Mouse (Mus musculus): ENCODE data around the gene Map3k5. TPM values are rescaled to one million over a fixed set of nuclear protein-coding genes. Genes with fewer than 3 reads are reported as not detected.

Map3k5 gene
- total and polyA plus RNA-seq, 3 experiments, result 0.35 to 0.97 TPM; not detected in 1

DNA sequence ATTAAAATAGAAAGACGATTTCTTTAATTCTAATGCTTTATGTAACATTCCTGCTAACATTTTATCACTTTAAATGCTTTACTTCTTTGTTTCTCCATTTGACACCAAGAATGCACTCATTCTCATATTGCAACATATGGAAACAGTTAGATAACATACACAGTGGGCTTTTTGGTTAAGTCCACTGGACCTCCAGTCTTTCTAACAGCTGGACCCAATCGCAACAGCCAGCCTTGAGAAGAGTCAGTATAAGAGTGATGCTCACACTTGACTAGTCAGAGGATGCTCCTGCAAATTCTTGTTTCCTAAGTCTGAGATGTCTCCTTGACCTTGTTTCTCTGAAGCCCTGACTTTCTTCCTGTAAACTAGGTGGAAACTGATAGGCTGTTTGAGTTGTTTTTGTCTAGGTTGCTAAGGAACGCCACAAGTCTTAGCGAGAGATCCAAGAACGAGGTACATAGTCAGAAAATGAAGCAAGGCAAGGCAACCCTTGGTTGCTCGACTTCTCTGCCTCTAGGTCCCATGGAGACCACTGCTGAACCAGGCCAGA, 26.6 kb downstream of the Map3k5 start:
- TF ChIP-seq E2F4 (IDR thresholded peaks at IDR 0.05; ENCODE audit: borderline replicate concordance, low read depth, low read length) (no peak), MAX (IDR thresholded peaks at IDR 0.05; ENCODE audit: low read length) (no peak), MEF2A (IDR thresholded peaks at IDR 0.05; ENCODE audit: extremely low read depth, insufficient replicate concordance, low read depth, low read length, poor library complexity, severe bottlenecking) (no peak), ETS1 (IDR thresholded peaks at IDR 0.05; ENCODE audit: low read depth, low read length) (no peak), TAL1 (IDR thresholded peaks at IDR 0.05; ENCODE audit: low read length) (no peak), USF2 (IDR thresholded peaks at IDR 0.05; ENCODE audit: borderline replicate concordance in 1 of 2, insufficient read depth in 1 of 2, low read depth in 1 of 2, low read length in 2 of 2) (no peak), ZMIZ1 (IDR thresholded peaks at IDR 0.05; ENCODE audit: low read depth, low read length) (no peak), EP300 (IDR thresholded peaks at IDR 0.05; ENCODE audit: low read depth in 1 of 2, low read length in 2 of 2) (no peak), RAD21 (IDR thresholded peaks at IDR 0.05; ENCODE audit: low read depth, low read length) (no peak), POLR2AphosphoS2 (IDR thresholded peaks at IDR 0.05; ENCODE audit: low read length) (no peak), MAZ (IDR thresholded peaks at IDR 0.05; ENCODE audit: low read depth, low read length) (no peak), JUND (IDR thresholded peaks at IDR 0.05; ENCODE audit: low read depth, low read length) (no peak), TBP (IDR thresholded peaks at IDR 0.05; ENCODE audit: low read depth, low read length) (no peak), UBTF (IDR thresholded peaks at IDR 0.05; ENCODE audit: borderline replicate concordance, insufficient read depth, low read depth, low read length) (no peak), POLR2AphosphoS5 (IDR thresholded peaks at IDR 0.05; ENCODE audit: borderline replicate concordance, low read depth, low read length) (no peak)
- H3K4me3 ChIP-seq (ENCODE audit: control insufficient read depth in 1 of 2, insufficient read depth in 1 of 2, low read depth in 2 of 2, low read length in 2 of 2), result no peak overlapping the region
- H3K27me3 ChIP-seq (ENCODE audit: control insufficient read depth in 1 of 2, insufficient read depth in 2 of 2, low read length in 2 of 2), result no peaks in the 10 kb centered on the region; a peak in 1 of 4 replicates
- H3K79me2 ChIP-seq (ENCODE audit: control insufficient read depth, insufficient read depth, low read length, poor library complexity), result no peaks in the 10 kb centered on the region
- no peaks in the 10 kb centered on the region for H3K4me1 ChIP-seq (ENCODE audit: control insufficient read depth in 1 of 2, insufficient read depth in 2 of 2, low read length in 2 of 2)
- no peaks in the 10 kb centered on the region for H3K9me3 ChIP-seq (replicated peaks; ENCODE audit: insufficient read depth, low read length)
- no peaks in the 10 kb centered on the region for H3K36me3 ChIP-seq (ENCODE audit: control insufficient read depth in 1 of 2, insufficient read depth in 2 of 2, low read length in 2 of 2)
- H3K27ac ChIP-seq (ENCODE audit: control insufficient read depth, low read depth, low read length), result no peak overlapping the region
- H3K9ac ChIP-seq (ENCODE audit: control insufficient read depth, low read depth, low read length, poor library complexity, severe bottlenecking), result no peak overlapping the region
- DNase-seq (ENCODE audit: low read depth, low spot score), result no peak

DNA sequence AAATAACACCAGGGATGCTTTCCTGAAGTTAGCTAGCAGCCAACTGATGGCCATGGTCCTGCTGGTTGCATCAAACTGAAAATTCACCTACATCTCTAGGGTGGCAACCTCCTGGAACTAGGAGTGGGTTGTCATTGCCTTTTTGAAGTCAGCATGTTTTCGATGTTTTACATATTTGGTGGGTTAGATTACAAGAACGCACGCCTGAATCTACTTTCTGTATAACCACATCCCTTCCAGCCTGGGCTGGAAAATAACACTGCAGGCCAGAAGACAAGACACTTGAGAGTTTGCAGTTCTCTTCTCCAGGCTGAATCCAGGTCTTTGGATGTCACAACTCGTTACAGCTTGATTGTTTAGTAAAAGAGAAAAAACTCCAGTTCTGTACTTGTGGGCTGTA, 28.5 kb downstream of the Map3k5 start:
- TF ChIP-seq ELF1 (IDR thresholded peaks at IDR 0.05; ENCODE audit: low read depth, low read length), result no peak
- no peak for TF ChIP-seq POLR2AphosphoS5 (IDR thresholded peaks at IDR 0.05; ENCODE audit: borderline replicate concordance, low read depth, low read length)
- no peak for TF ChIP-seq CTCF (IDR thresholded peaks at IDR 0.05 in 2 of 3, conservative IDR thresholded peaks at IDR 0.05 in 1 of 3; ENCODE audit: control insufficient read depth in 1 of 3, insufficient read depth in 1 of 3, low read depth in 2 of 3, low read length in 3 of 3, poor library complexity in 1 of 3, severe bottlenecking in 1 of 3)
- TF ChIP-seq GATA1 (IDR thresholded peaks at IDR 0.05; ENCODE audit: low read depth, low read length), result no peak
- TF ChIP-seq MXI1 (IDR thresholded peaks at IDR 0.05; ENCODE audit: low read depth, low read length), result no peak
- no peak for TF ChIP-seq MYB (IDR thresholded peaks at IDR 0.05; ENCODE audit: low read depth, low read length)
- TF ChIP-seq CHD1 (IDR thresholded peaks at IDR 0.05; ENCODE audit: low read depth, low read length), result no peak
- TF ChIP-seq MYC (IDR thresholded peaks at IDR 0.05; ENCODE audit: low read depth, low read length), result no peak
- TF ChIP-seq ZC3H11A (IDR thresholded peaks at IDR 0.05; ENCODE audit: low read depth, low read length), result no peak
- TF ChIP-seq JUND (IDR thresholded peaks at IDR 0.05; ENCODE audit: low read depth, low read length), result no peak
- TF ChIP-seq RAD21 (IDR thresholded peaks at IDR 0.05; ENCODE audit: low read depth, low read length), result no peak
- no peak for TF ChIP-seq ZKSCAN1 (IDR thresholded peaks at IDR 0.05; ENCODE audit: low read depth, low read length)
- no peak for TF ChIP-seq CHD2 (IDR thresholded peaks at IDR 0.05; ENCODE audit: low read length)
- no peak for TF ChIP-seq NRF1 (IDR thresholded peaks at IDR 0.05; ENCODE audit: insufficient read depth, low read depth, low read length, poor library complexity, severe bottlenecking)
- H3K27me3 ChIP-seq (ENCODE audit: control insufficient read depth in 1 of 2, insufficient read depth in 2 of 2, low read length in 2 of 2), result no peaks in the 10 kb centered on the region; a peak in 2 of 4 replicates
- H3K9me3 ChIP-seq (replicated peaks; ENCODE audit: insufficient read depth, low read length), result no peaks in the 10 kb centered on the region
- H3K27ac ChIP-seq (ENCODE audit: control insufficient read depth, low read depth, low read length), result no peak overlapping the region
- H3K36me3 ChIP-seq (ENCODE audit: control insufficient read depth in 1 of 2, insufficient read depth in 2 of 2, low read length in 2 of 2), result no peaks in the 10 kb centered on the region
- no peak overlapping the region for H3K4me3 ChIP-seq (ENCODE audit: control insufficient read depth in 1 of 2, insufficient read depth in 1 of 2, low read depth in 2 of 2, low read length in 2 of 2)
- no peaks in the 10 kb centered on the region for H3K79me2 ChIP-seq (ENCODE audit: control insufficient read depth, insufficient read depth, low read length, poor library complexity)
- H3K4me1 ChIP-seq (ENCODE audit: control insufficient read depth in 1 of 2, insufficient read depth in 2 of 2, low read length in 2 of 2), result no peaks in the 10 kb centered on the region
- H3K9ac ChIP-seq (ENCODE audit: control insufficient read depth, low read depth, low read length, poor library complexity, severe bottlenecking), result no peak overlapping the region
- DNase-seq (ENCODE audit: low read depth, low spot score), result no peak
